Mouse (Mus musculus): ENCODE data around the gene Pamr1. TPM values are rescaled to one million over a fixed set of nuclear protein-coding genes. Genes with fewer than 3 reads are reported as not detected.
A peak's percentile ranks its signal among the peaks of the same experiment; 100 is the strongest.

Gene Pamr1
- polyA plus RNA-seq, 1 experiment from 2014 or later: 1.7 TPM

GRCm38 (mm10) chr2:102658163-102658660, 108.4 kb downstream of the Pamr1 start, which contains the start of gene Slc1a2:
Gene Slc1a2, plus strand, starts transcription at chr2:102658659.
- DNase-seq (ENCODE audit: low spot score): peak; percentile 55
- Histone ChIP-seq H3K36me3 (no peaks in the 10 kb centered on the region), H3K27me3 (ENCODE audit: low read depth, poor library complexity, severe bottlenecking) (peaks cover 54% of the 10 kb centered on the region), H3K27ac (peak within 1 kb of the TSS; percentile 75), H3K4me3 (peak within 1 kb of the TSS; percentile 81), H3K4me1 (peaks cover 30% of the 10 kb centered on the region), H3K9me3 (replicated peaks) (no peaks in the 10 kb centered on the region)
- under 1% methylated on average over 20 of the region's 20 CpGs for WGBS

DNA sequence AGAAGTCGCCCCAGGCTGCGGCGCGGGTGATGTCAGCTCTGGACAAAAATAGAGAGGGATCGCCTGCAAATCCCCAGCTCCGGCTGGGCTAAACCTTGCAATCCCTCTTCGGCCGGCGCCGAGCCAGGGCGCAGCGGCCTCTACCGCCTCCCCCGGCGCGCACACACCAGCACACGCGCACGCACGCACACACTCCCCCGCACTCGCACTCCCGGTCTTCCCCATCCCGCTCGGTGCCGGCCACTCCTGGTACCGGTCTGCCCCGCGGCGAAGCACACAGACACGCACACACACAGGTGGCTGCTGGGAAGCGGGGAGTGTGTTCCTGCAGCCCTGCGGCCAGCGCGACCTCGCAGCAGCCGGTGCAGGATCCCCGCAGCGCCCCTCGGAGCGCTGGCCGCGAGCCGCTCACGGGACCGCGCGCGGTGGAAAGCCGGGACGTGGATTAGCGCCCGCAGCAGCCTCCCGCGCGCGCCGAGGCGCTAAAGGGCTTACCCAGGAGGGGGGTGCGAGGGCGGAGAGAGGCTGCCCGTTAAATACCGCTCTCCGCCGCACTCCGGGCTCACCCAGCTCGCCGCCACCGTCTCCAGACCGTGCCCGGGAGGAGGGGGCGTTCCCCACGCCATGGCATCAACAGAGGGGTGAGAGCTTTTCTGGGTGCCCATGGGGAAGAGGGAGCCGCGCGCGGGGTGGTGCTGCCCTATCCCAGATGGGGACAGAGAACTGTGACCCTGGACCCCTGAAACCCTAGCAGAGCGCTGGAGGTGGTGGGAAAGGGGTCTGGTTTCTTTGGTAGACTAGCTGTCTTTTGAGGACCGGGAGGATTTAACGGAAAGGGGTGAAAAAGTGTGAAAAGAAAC, 109.1 kb downstream of the Pamr1 start:
- no peaks in the 10 kb centered on the region for H3K36me3 ChIP-seq
- peak; percentile 79 for DNase-seq (ENCODE audit: low spot score)
- peak overlapping the region; percentile 75 for H3K27ac ChIP-seq
- H3K27me3 ChIP-seq (ENCODE audit: low read depth, poor library complexity, severe bottlenecking): peaks cover 54% of the 10 kb centered on the region
- no peaks in the 10 kb centered on the region for H3K9me3 ChIP-seq (replicated peaks)
- peaks cover 34% of the 10 kb centered on the region for H3K4me1 ChIP-seq
- under 1% methylated on average over 80 of the region's 80 CpGs for WGBS
- peak overlapping the region; percentile 81 for H3K4me3 ChIP-seq

GRCm38 (mm10) chr2:102659521-102659830, 109.7 kb downstream of the Pamr1 start:
- no peaks in the 10 kb centered on the region for H3K9me3 ChIP-seq (replicated peaks)
- WGBS: under 1% methylated on average over 10 of the region's 10 CpGs
- DNase-seq (ENCODE audit: low spot score): peak; percentile 50
- H3K4me1 ChIP-seq: peaks cover 34% of the 10 kb centered on the region
- H3K36me3 ChIP-seq: no peaks in the 10 kb centered on the region
- H3K4me3 ChIP-seq: peak overlapping the region; percentile 81
- no peak overlapping the region for H3K27ac ChIP-seq
- H3K27me3 ChIP-seq (ENCODE audit: low read depth, poor library complexity, severe bottlenecking): peaks cover 54% of the 10 kb centered on the region

- H3K4me3 ChIP-seq: no peak overlapping the region
- DNase-seq (ENCODE audit: low spot score): no peak
- H3K36me3 ChIP-seq: no peaks in the 10 kb centered on the region
- peaks cover 51% of the 10 kb centered on the region for H3K27me3 ChIP-seq (ENCODE audit: low read depth, poor library complexity, severe bottlenecking)
- peaks cover 34% of the 10 kb centered on the region for H3K4me1 ChIP-seq
- 62% methylated on average over 2 of the region's 2 CpGs for WGBS
- H3K9me3 ChIP-seq (replicated peaks): no peaks in the 10 kb centered on the region
- H3K27ac ChIP-seq: no peak overlapping the region
Observed at GRCm38 (mm10) chr2:102661052-102661451, 111.2 kb downstream of the Pamr1 start.

GRCm38 (mm10) chr2:102662911-102663310, 113.1 kb downstream of the Pamr1 start:
- Histone ChIP-seq H3K4me1 (peaks cover 31% of the 10 kb centered on the region), H3K27ac (no peak overlapping the region)
- 67% methylated on average over 9 of the region's 9 CpGs for WGBS

GRCm38 (mm10) chr2:102663339-102663738, 113.5 kb downstream of the Pamr1 start:
- Histone ChIP-seq H3K4me1 (peaks cover 26% of the 10 kb centered on the region), H3K27ac (no peak overlapping the region), H3K9me3 (replicated peaks) (no peaks in the 10 kb centered on the region), H3K36me3 (no peaks in the 10 kb centered on the region), H3K4me3 (no peak overlapping the region), H3K27me3 (ENCODE audit: low read depth, poor library complexity, severe bottlenecking) (peaks cover 28% of the 10 kb centered on the region)
- DNase-seq (ENCODE audit: low spot score): no peak
- 21% methylated on average over 6 of the region's 6 CpGs for WGBS

More at GRCm38 (mm10) chr2:102662911-102663310, 113.1 kb downstream of the Pamr1 start:
- Histone ChIP-seq H3K27me3 (ENCODE audit: low read depth, poor library complexity, severe bottlenecking) (peaks cover 33% of the 10 kb centered on the region), H3K36me3 (no peaks in the 10 kb centered on the region), H3K4me3 (no peak overlapping the region), H3K9me3 (replicated peaks) (no peaks in the 10 kb centered on the region)
- DNase-seq (ENCODE audit: low spot score): no peak

DNA sequence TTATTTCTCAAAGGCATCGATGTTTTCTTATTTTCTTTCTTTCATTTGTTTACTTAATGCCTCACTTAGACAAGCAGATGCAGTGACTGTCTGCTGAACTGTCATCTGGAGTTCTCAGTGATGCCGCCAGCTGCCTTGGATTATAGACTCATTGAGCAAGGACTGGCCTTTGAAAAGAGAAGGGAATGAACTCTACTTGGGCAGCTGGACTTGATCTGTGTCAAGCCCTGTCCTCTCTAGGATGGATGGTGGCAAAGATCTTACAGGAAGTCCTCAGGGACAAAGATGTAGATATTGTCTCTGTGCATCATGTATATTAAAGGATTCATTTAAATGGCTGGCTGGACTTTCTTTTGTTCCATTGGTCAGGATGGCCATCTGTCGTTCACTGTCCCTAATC, 114.1 kb downstream of the Pamr1 start:
- DNase-seq (ENCODE audit: low spot score): no peak
- Histone ChIP-seq H3K27ac (no peak overlapping the region), H3K36me3 (no peaks in the 10 kb centered on the region), H3K9me3 (replicated peaks) (no peaks in the 10 kb centered on the region), H3K4me3 (no peak overlapping the region), H3K27me3 (ENCODE audit: low read depth, poor library complexity, severe bottlenecking) (peaks cover 25% of the 10 kb centered on the region), H3K4me1 (peaks cover 24% of the 10 kb centered on the region)
- 52% methylated on average over 3 of the region's 3 CpGs for WGBS

DNA sequence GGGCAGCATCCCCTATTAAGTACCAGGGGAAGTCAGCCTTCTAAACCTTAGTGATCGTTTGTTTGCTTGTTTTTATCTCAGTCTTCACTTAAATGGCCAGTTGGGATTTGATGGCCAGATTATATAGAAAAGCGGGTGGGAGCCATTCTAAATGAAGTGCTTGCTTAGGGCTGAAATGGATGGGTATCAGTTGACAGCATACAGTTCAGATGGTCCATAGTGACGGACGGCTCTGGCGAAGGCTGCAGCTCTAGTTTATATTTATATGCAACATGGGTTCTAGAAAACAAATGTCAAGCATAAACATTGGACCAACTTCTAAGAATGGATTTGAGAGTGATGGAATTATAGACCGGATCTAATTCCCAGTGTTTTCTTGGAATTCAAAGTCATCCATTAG, 118.2 kb downstream of the Pamr1 start:
- WGBS: 83% methylated on average over 6 of the region's 6 CpGs
- Histone ChIP-seq H3K27ac (no peak overlapping the region), H3K27me3 (ENCODE audit: low read depth, poor library complexity, severe bottlenecking) (no peaks in the 10 kb centered on the region), H3K4me1 (peaks cover 6% of the 10 kb centered on the region), H3K36me3 (no peaks in the 10 kb centered on the region), H3K9me3 (replicated peaks) (no peaks in the 10 kb centered on the region), H3K4me3 (no peak overlapping the region)
- DNase-seq (ENCODE audit: low spot score): no peak

DNA sequence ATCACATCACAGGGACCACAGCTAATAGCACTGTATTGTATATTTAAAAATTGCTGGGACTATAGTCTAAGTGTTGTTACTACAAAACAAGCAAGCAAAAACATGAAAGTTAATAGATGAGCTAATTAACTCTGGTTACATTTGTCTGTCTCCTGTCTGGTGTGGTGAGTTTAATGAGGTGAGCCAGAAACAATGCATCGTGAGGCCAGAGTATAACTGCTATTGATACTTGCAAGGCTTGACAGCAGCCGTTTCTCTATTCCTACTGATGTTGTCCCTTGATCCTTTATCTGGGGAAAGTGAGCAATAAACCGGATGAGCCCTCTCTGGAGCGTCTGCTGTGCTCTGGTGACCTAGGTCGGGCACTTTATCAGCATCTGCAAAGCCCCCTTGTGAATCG, 119.8 kb downstream of the Pamr1 start:
- 18% methylated on average over 6 of the region's 6 CpGs for WGBS
- no peak overlapping the region for H3K4me3 ChIP-seq
- no peak for DNase-seq (ENCODE audit: low spot score)
- no peaks in the 10 kb centered on the region for H3K9me3 ChIP-seq (replicated peaks)
- no peak overlapping the region for H3K27ac ChIP-seq
- H3K27me3 ChIP-seq (ENCODE audit: low read depth, poor library complexity, severe bottlenecking): no peaks in the 10 kb centered on the region
- H3K36me3 ChIP-seq: no peaks in the 10 kb centered on the region
- H3K4me1 ChIP-seq: peaks cover 8% of the 10 kb centered on the region

- peaks cover 12% of the 10 kb centered on the region for H3K4me1 ChIP-seq
- H3K27ac ChIP-seq: no peak overlapping the region
- DNase-seq (ENCODE audit: low spot score): no peak
- no peak overlapping the region for H3K4me3 ChIP-seq
- H3K27me3 ChIP-seq (ENCODE audit: low read depth, poor library complexity, severe bottlenecking): no peaks in the 10 kb centered on the region
- no peaks in the 10 kb centered on the region for H3K9me3 ChIP-seq (replicated peaks)
- no peaks in the 10 kb centered on the region for H3K36me3 ChIP-seq
- 40% methylated on average over 2 of the region's 2 CpGs for WGBS
Observed at GRCm38 (mm10) chr2:102674582-102674981, 124.8 kb downstream of the Pamr1 start.

DNA sequence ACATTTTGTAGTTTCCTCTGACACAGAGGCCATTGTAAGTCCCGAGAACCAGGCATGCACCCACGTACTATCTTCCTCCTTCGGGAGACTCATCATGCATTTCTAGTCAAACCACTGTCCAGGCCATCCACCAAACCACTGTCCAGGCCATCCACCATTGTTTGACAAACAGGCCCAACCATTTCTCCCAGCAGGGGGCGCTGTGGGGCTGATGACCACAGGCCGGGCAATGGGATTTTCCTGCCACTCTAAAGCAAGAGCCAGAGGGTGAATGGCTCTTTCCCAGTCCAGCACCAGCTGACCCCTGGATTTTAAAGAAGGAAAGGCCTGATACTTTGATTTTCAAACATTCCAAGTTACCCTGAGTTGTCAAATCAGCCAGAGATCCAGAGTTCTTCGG, 125.5 kb downstream of the Pamr1 start:
- DNase-seq (ENCODE audit: low spot score): peak; percentile 82
- WGBS: 75% methylated on average over 6 of the region's 6 CpGs
- H3K36me3 ChIP-seq: no peaks in the 10 kb centered on the region
- no peak overlapping the region for H3K4me3 ChIP-seq
- no peaks in the 10 kb centered on the region for H3K27me3 ChIP-seq (ENCODE audit: low read depth, poor library complexity, severe bottlenecking)
- peaks cover 12% of the 10 kb centered on the region for H3K4me1 ChIP-seq
- no peak overlapping the region for H3K27ac ChIP-seq
- H3K9me3 ChIP-seq (replicated peaks): no peaks in the 10 kb centered on the region

DNA sequence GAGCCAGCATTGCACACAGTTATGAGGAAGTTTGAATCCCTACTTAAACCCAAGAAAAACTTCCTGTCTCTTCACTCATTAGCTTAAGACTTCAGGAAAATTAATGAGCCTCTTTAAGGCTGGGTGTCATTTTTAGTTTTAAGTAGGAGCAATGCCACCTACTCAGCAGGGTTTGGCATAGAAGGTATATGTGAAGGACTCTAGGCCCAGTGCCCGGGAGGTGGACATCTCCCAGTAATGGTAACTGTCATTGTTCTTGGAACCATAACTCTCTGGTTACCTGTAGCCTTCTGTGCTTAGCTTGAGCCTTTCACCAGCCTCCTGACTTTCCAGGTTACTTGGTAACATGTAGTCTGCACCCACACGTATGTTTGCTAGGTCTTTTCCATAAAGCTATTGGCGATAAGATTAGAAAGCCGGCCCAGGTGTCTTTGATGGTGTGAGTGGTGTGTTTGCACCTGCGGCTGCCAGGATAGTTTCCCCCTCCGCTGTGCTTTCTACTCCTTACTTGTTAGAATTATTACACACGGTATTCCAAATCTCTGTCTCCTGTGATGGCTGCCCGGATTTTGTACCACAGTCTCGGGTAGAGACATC, 127.0 kb downstream of the Pamr1 start:
- no peak overlapping the region for H3K4me3 ChIP-seq
- DNase-seq (ENCODE audit: low spot score): no peak
- H3K36me3 ChIP-seq: no peaks in the 10 kb centered on the region
- H3K4me1 ChIP-seq: peaks cover 12% of the 10 kb centered on the region
- WGBS: 95% methylated on average over 9 of the region's 9 CpGs
- H3K27ac ChIP-seq: no peak overlapping the region
- peaks cover 3% of the 10 kb centered on the region; the same call in 1 of the 2 replicates for H3K27me3 ChIP-seq (ENCODE audit: low read depth, poor library complexity, severe bottlenecking)
- no peaks in the 10 kb centered on the region for H3K9me3 ChIP-seq (replicated peaks)

DNA sequence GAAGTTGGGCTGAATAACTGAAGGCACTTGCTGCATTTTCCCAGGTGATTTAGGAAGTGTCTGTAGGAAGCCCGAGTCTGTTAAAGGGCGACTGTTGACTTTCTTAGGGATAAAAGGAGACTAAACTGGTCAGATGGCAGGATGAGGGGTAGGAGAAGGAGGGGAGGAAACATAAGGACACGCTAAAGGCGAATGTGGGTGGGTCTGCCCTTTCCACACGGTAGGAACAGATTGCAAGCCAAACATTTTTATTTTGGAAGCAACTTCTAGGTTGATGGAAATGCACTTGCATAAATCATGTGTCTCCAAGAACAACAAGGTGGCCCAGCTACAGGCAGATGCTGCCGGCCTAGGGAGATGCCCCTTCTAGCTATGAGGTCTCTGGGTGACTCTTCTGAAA, 127.6 kb downstream of the Pamr1 start:
- WGBS: 86% methylated on average over 6 of the region's 6 CpGs

More for the DNA sequence above, 127.6 kb downstream of the Pamr1 start:
- Histone ChIP-seq H3K9me3 (replicated peaks) (no peaks in the 10 kb centered on the region), H3K4me3 (no peak overlapping the region), H3K4me1 (peaks cover 12% of the 10 kb centered on the region), H3K36me3 (no peaks in the 10 kb centered on the region), H3K27me3 (ENCODE audit: low read depth, poor library complexity, severe bottlenecking) (peaks cover 3% of the 10 kb centered on the region; the same call in 1 of the 2 replicates), H3K27ac (no peak overlapping the region)
- no peak for DNase-seq (ENCODE audit: low spot score)

All from limb, embryonic 10.5 days (tissue).